Mouse (Mus musculus): ENCODE measurements around the gene Chrna10. TPM values are rescaled to one million over a fixed set of nuclear protein-coding genes. Genes with fewer than 3 reads are reported as not detected.

Gene Chrna10
- polyA plus RNA-seq (2016; fragmentation: Nextera tagmentation; extraction: Ambion mirVana) = not detected in 2 replicates

GRCm38 (mm10) chr7:102116579-102117331 is at the start of gene Chrna10:
Gene Chrna10, minus strand, starts transcription at chr7:102116828.
- Histone ChIP-seq H3K9me3 (no peaks in the 10 kb centered on the region), H3K27me3 (ENCODE audit: insufficient read depth, poor library complexity, severe bottlenecking) (no peaks in the 10 kb centered on the region), H3K4me1 (replicated peaks) (no peaks in the 10 kb centered on the region), H3K4me3 (no peak within 1 kb of the TSS), H3K36me3 (peaks cover 38% of the 10 kb centered on the region), H3K27ac (no peak within 1 kb of the TSS)
- WGBS = 66% methylated on average over 7 of the region's 7 CpGs
- DNase-seq (ENCODE audit: low spot score) = no peak

- Histone ChIP-seq H3K4me1 (replicated peaks) (no peaks in the 10 kb centered on the region), H3K27ac (no peak overlapping the region), H3K4me3 (no peak overlapping the region), H3K9me3 (no peaks in the 10 kb centered on the region), H3K36me3 (peaks cover 97% of the 10 kb centered on the region), H3K27me3 (ENCODE audit: insufficient read depth, poor library complexity, severe bottlenecking) (no peaks in the 10 kb centered on the region)
- no peak for DNase-seq (ENCODE audit: low spot score)
- WGBS = 96% methylated on average over 5 of the region's 5 CpGs
Measured at GRCm38 (mm10) chr7:102153691-102154090, 37.1 kb upstream of the Chrna10 start.

GRCm38 (mm10) chr7:102137898-102138297 is 21.3 kb upstream of the Chrna10 start:
- Histone ChIP-seq H3K4me1 (replicated peaks) (no peaks in the 10 kb centered on the region), H3K27ac (no peak overlapping the region), H3K36me3 (peaks cover 98% of the 10 kb centered on the region), H3K9me3 (no peaks in the 10 kb centered on the region), H3K4me3 (no peak overlapping the region), H3K27me3 (ENCODE audit: insufficient read depth, poor library complexity, severe bottlenecking) (no peaks in the 10 kb centered on the region)
- WGBS = 97% methylated on average over 5 of the region's 5 CpGs
- no peak for DNase-seq (ENCODE audit: low spot score)

- peaks cover 98% of the 10 kb centered on the region for H3K36me3 ChIP-seq
- no peak overlapping the region for H3K4me3 ChIP-seq
- 80% methylated on average over 1 of the region's 1 CpGs for whole genome bisulfite sequencing
- H3K4me1 ChIP-seq (replicated peaks) = no peaks in the 10 kb centered on the region
- no peaks in the 10 kb centered on the region for H3K9me3 ChIP-seq
- DNase-seq (ENCODE audit: low spot score) = peak; percentile 32
- no peaks in the 10 kb centered on the region for H3K27me3 ChIP-seq (ENCODE audit: insufficient read depth, poor library complexity, severe bottlenecking)
- H3K27ac ChIP-seq = no peak overlapping the region
Measured at GRCm38 (mm10) chr7:102137464-102137863, 20.8 kb upstream of the Chrna10 start.

GRCm38 (mm10) chr7:102132395-102132794 is 15.8 kb upstream of the Chrna10 start:
- Histone ChIP-seq H3K36me3 (peaks cover 100% of the 10 kb centered on the region), H3K27me3 (ENCODE audit: insufficient read depth, poor library complexity, severe bottlenecking) (no peaks in the 10 kb centered on the region), H3K9me3 (no peaks in the 10 kb centered on the region), H3K27ac (no peak overlapping the region), H3K4me3 (no peak overlapping the region), H3K4me1 (replicated peaks) (no peaks in the 10 kb centered on the region)
- 91% methylated on average over 4 of the region's 4 CpGs for WGBS
- DNase-seq (ENCODE audit: low spot score) = no peak

GRCm38 (mm10) chr7:102120326-102120725 is 3.7 kb upstream of the Chrna10 start:
- Histone ChIP-seq H3K27me3 (ENCODE audit: insufficient read depth, poor library complexity, severe bottlenecking) (no peaks in the 10 kb centered on the region), H3K27ac (no peak overlapping the region), H3K4me1 (replicated peaks) (no peaks in the 10 kb centered on the region), H3K9me3 (no peaks in the 10 kb centered on the region), H3K36me3 (peaks cover 74% of the 10 kb centered on the region), H3K4me3 (no peak overlapping the region)
- 95% methylated on average over 10 of the region's 10 CpGs for WGBS
- no peak for DNase-seq (ENCODE audit: low spot score)

- Histone ChIP-seq H3K27me3 (ENCODE audit: insufficient read depth, poor library complexity, severe bottlenecking) (no peaks in the 10 kb centered on the region), H3K27ac (no peak overlapping the region), H3K9me3 (no peaks in the 10 kb centered on the region), H3K4me1 (replicated peaks) (no peaks in the 10 kb centered on the region), H3K36me3 (peaks cover 45% of the 10 kb centered on the region), H3K4me3 (no peak overlapping the region)
- WGBS = 79% methylated on average over 6 of the region's 6 CpGs
- DNase-seq (ENCODE audit: low spot score) = no peak
Measured at GRCm38 (mm10) chr7:102117382-102117781, 754 bp upstream of the Chrna10 start.

- H3K27ac ChIP-seq = no peak overlapping the region
- 82% methylated on average over 45 of the region's 45 CpGs for WGBS
- no peak overlapping the region for H3K4me3 ChIP-seq
- peaks cover 4% of the 10 kb centered on the region for H3K36me3 ChIP-seq
- no peaks in the 10 kb centered on the region for H3K4me1 ChIP-seq (replicated peaks)
- no peaks in the 10 kb centered on the region for H3K9me3 ChIP-seq
- no peak for DNase-seq (ENCODE audit: low spot score)
- no peaks in the 10 kb centered on the region for H3K27me3 ChIP-seq (ENCODE audit: insufficient read depth, poor library complexity, severe bottlenecking)
Measured at GRCm38 (mm10) chr7:102113151-102113729, 3.4 kb downstream of the Chrna10 start.

- WGBS = 91% methylated on average over 4 of the region's 4 CpGs
- peaks cover 4% of the 10 kb centered on the region; the same call in 1 of the 2 replicates for H3K27me3 ChIP-seq (ENCODE audit: insufficient read depth, poor library complexity, severe bottlenecking)
- H3K9me3 ChIP-seq = no peaks in the 10 kb centered on the region
- H3K36me3 ChIP-seq = no peaks in the 10 kb centered on the region
- no peak for DNase-seq (ENCODE audit: low spot score)
- no peak overlapping the region for H3K4me3 ChIP-seq
- H3K4me1 ChIP-seq (replicated peaks) = peaks cover 11% of the 10 kb centered on the region
- H3K27ac ChIP-seq = no peak overlapping the region
Measured at GRCm38 (mm10) chr7:102109746-102110145, 6.9 kb downstream of the Chrna10 start.

- Histone ChIP-seq H3K4me1 (replicated peaks) (peaks cover 14% of the 10 kb centered on the region), H3K4me3 (no peak within 1 kb of the TSS), H3K27me3 (ENCODE audit: insufficient read depth, poor library complexity, severe bottlenecking) (peaks cover 4% of the 10 kb centered on the region; the same call in 1 of the 2 replicates), H3K36me3 (no peaks in the 10 kb centered on the region), H3K27ac (no peak within 1 kb of the TSS), H3K9me3 (no peaks in the 10 kb centered on the region)
- WGBS = 83% methylated on average over 7 of the region's 7 CpGs
- no peak for DNase-seq (ENCODE audit: low spot score)
Measured at GRCm38 (mm10) chr7:102109171-102109570, 7.5 kb downstream of the Chrna10 start, which contains the start of gene Art5. Gene Art5, minus strand, starts transcription at chr7:102109489.

- no peaks in the 10 kb centered on the region for H3K36me3 ChIP-seq
- H3K27ac ChIP-seq = no peak overlapping the region
- peaks cover 17% of the 10 kb centered on the region for H3K4me1 ChIP-seq (replicated peaks)
- 93% methylated on average over 1 of the region's 1 CpGs for WGBS
- no peak for DNase-seq (ENCODE audit: low spot score)
- H3K9me3 ChIP-seq = no peaks in the 10 kb centered on the region
- H3K4me3 ChIP-seq = no peak overlapping the region
- H3K27me3 ChIP-seq (ENCODE audit: insufficient read depth, poor library complexity, severe bottlenecking) = peaks cover 4% of the 10 kb centered on the region; the same call in 1 of the 2 replicates
Measured at GRCm38 (mm10) chr7:102108206-102108605, 8.4 kb downstream of the Chrna10 start.

GRCm38 (mm10) chr7:102106700-102107141 is 9.9 kb downstream of the Chrna10 start:
- Histone ChIP-seq H3K27me3 (ENCODE audit: insufficient read depth, poor library complexity, severe bottlenecking) (peaks cover 4% of the 10 kb centered on the region), H3K27ac (peak overlapping the region; percentile 64; the same call in 1 of the 2 replicates), H3K4me3 (peak overlapping the region; percentile 44), H3K4me1 (replicated peaks) (peaks cover 31% of the 10 kb centered on the region), H3K9me3 (no peaks in the 10 kb centered on the region), H3K36me3 (no peaks in the 10 kb centered on the region)
- 16% methylated on average over 23 of the region's 23 CpGs for WGBS
- peak; percentile 44 for DNase-seq (ENCODE audit: low spot score)

- H3K4me1 ChIP-seq (replicated peaks) = peaks cover 56% of the 10 kb centered on the region
- 74% methylated on average over 5 of the region's 5 CpGs for WGBS
- no peak for DNase-seq (ENCODE audit: low spot score)
- peaks cover 4% of the 10 kb centered on the region for H3K27me3 ChIP-seq (ENCODE audit: insufficient read depth, poor library complexity, severe bottlenecking)
- H3K9me3 ChIP-seq = no peaks in the 10 kb centered on the region
- no peak overlapping the region for H3K27ac ChIP-seq
- H3K36me3 ChIP-seq = no peaks in the 10 kb centered on the region
- H3K4me3 ChIP-seq = no peak overlapping the region
Measured at GRCm38 (mm10) chr7:102104126-102104525, 12.5 kb downstream of the Chrna10 start.

All from hindbrain, embryonic 10.5 days (tissue).